Mouse (Mus musculus) heart, adult 2 months (tissue): ENCODE results near the gene Chordc1.

ENCODE experiments used
- CTCF ChIP-seq: fragments of 200-600 bp; IDR thresholded peaks from 2 replicates; pipeline ENCODE4 v1.8.1; 2022; ENCODE audit warnings: antibody characterized with exemption, mild to moderate bottlenecking, moderate library complexity
- EP300 ChIP-seq: fragments of 200-500 bp; IDR thresholded peaks from 2 replicates; pipeline ENCODE4 v1.6.1; 2011; ENCODE audit warnings: low read depth, low read length, control low read depth; ENCODE audit not compliant: insufficient read depth

- TF ChIP-seq CTCF: no peak
- TF ChIP-seq EP300: no peak
These were observed 15.1 kb upstream of the Chordc1 start for GRCm38 (mm10) chr9:18276844-18277243.
